Mouse (Mus musculus): ENCODE data around the gene Fuca1. TPM values are rescaled to one million over a fixed set of nuclear protein-coding genes. Genes with fewer than 3 reads are reported as not detected.

The Fuca1 gene
- polyA plus RNA-seq, 1 experiment from 2014 or later: 98.7 TPM

GRCm38 (mm10) chr4:135926195-135926808 lies 5.8 kb downstream of the Fuca1 start:
- 91% methylated on average over 10 of the region's 10 CpGs for WGBS
- H3K27me3 ChIP-seq (ENCODE audit: insufficient read depth, low read length): no peaks in the 10 kb centered on the region
- no peak for ATAC-seq (replicated peaks; ENCODE audit: low FRiP score, low read depth)
- H3K9ac ChIP-seq (ENCODE audit: low read depth, low read length): no peak overlapping the region
- H3K4me1 ChIP-seq (replicated peaks; ENCODE audit: insufficient read depth, low read length): no peaks in the 10 kb centered on the region; the same call in 1 of the 2 replicates
- H3K36me3 ChIP-seq (ENCODE audit: insufficient read depth, low read length): 0 out of 2 replicates have a peak, but pooled peaks cover 21% of the 10 kb centered on the region
- H3K4me2 ChIP-seq (ENCODE audit: low read length): no peak overlapping the region
- no peak for DNase-seq (ENCODE audit: low spot score)
- no peak overlapping the region for H3K27ac ChIP-seq
- no peaks in the 10 kb centered on the region for H3K9me3 ChIP-seq (replicated peaks; ENCODE audit: low read length)
- no peak overlapping the region for H3K4me3 ChIP-seq (replicated peaks; ENCODE audit: low read depth, low read length)
- TF ChIP-seq CTCF (IDR thresholded peaks at IDR 0.05; ENCODE audit: low read depth): no peak

DNA sequence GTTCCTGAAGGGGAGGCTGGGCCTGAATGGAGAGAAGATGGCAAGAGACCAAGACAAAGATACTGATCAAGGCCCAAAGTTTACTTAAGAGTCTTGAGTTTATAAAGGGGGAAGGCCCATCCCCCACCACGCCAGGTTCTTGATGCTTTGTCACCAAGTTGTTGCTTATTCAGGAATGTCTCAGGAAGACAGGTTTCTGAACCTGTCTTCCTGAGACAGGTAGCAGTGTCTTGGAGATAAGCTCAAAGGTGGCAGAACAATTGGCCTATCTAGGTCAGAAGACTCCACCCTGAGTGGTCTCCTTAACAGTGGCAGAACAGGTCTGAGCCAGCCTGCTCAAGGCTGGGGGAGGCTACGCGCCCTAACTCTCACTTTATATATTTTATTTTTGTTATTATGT lies 6.3 kb downstream of the Fuca1 start:
- H3K9ac ChIP-seq (ENCODE audit: low read depth, low read length): no peak overlapping the region
- H3K36me3 ChIP-seq (ENCODE audit: insufficient read depth, low read length): 0 out of 2 replicates have a peak, but pooled peaks cover 21% of the 10 kb centered on the region
- DNase-seq (ENCODE audit: low spot score) (no peak), ATAC-seq (replicated peaks; ENCODE audit: low FRiP score, low read depth) (no peak)
- no peaks in the 10 kb centered on the region for H3K9me3 ChIP-seq (replicated peaks; ENCODE audit: low read length)
- H3K4me3 ChIP-seq (replicated peaks; ENCODE audit: low read depth, low read length): no peak overlapping the region
- H3K4me2 ChIP-seq (ENCODE audit: low read length): no peak overlapping the region
- no peak overlapping the region for H3K27ac ChIP-seq
- TF ChIP-seq CTCF (IDR thresholded peaks at IDR 0.05; ENCODE audit: low read depth): no peak
- 93% methylated on average over 3 of the region's 3 CpGs for WGBS
- no peaks in the 10 kb centered on the region for H3K27me3 ChIP-seq (ENCODE audit: insufficient read depth, low read length)
- H3K4me1 ChIP-seq (replicated peaks; ENCODE audit: insufficient read depth, low read length): no peaks in the 10 kb centered on the region

GRCm38 (mm10) chr4:135928376-135928775 lies 7.8 kb downstream of the Fuca1 start:
- Histone ChIP-seq H3K9ac (ENCODE audit: low read depth, low read length) (no peak overlapping the region), H3K27ac (no peak overlapping the region), H3K4me1 (replicated peaks; ENCODE audit: insufficient read depth, low read length) (no peaks in the 10 kb centered on the region), H3K9me3 (replicated peaks; ENCODE audit: low read length) (no peaks in the 10 kb centered on the region), H3K4me3 (replicated peaks; ENCODE audit: low read depth, low read length) (no peak overlapping the region), H3K4me2 (ENCODE audit: low read length) (no peak overlapping the region), H3K27me3 (ENCODE audit: insufficient read depth, low read length) (no peaks in the 10 kb centered on the region), H3K36me3 (ENCODE audit: insufficient read depth, low read length) (0 out of 2 replicates have a peak, but pooled peaks cover 24% of the 10 kb centered on the region)
- 78% methylated on average over 9 of the region's 9 CpGs for WGBS
- no peak for ATAC-seq (replicated peaks; ENCODE audit: low FRiP score, low read depth)
- DNase-seq (ENCODE audit: low spot score): no peak
- TF ChIP-seq CTCF (IDR thresholded peaks at IDR 0.05; ENCODE audit: low read depth): no peak

DNA sequence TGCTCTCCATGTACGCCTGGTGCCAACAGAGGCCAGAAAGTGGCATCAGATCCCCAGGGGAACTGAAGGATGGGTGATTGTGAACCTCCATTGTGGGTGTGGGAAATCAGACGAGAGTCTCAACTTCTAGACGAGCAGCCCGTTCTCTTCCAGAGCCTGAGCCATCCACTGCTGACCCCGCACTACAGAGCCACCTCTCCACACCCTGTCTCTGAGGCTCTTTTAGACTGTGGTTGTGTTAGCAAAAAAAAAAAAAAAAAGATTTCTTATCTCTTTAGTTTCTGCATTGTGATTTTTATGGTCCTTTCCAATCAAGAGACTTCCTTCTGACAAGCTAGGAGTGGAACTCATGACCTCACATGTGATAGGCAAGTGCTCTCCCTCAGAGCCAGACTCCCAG lies 8.9 kb downstream of the Fuca1 start:
- Histone ChIP-seq H3K4me3 (replicated peaks; ENCODE audit: low read depth, low read length) (no peak overlapping the region), H3K27me3 (ENCODE audit: insufficient read depth, low read length) (no peaks in the 10 kb centered on the region), H3K4me2 (ENCODE audit: low read length) (no peak overlapping the region), H3K9me3 (replicated peaks; ENCODE audit: low read length) (no peaks in the 10 kb centered on the region), H3K9ac (ENCODE audit: low read depth, low read length) (no peak overlapping the region), H3K36me3 (ENCODE audit: insufficient read depth, low read length) (0 out of 2 replicates have a peak, but pooled peaks cover 31% of the 10 kb centered on the region), H3K27ac (no peak overlapping the region), H3K4me1 (replicated peaks; ENCODE audit: insufficient read depth, low read length) (no peaks in the 10 kb centered on the region)
- TF ChIP-seq CTCF (IDR thresholded peaks at IDR 0.05; ENCODE audit: low read depth): no peak
- WGBS: 92% methylated on average over 5 of the region's 5 CpGs
- ATAC-seq (replicated peaks; ENCODE audit: low FRiP score, low read depth): no peak
- no peak for DNase-seq (ENCODE audit: low spot score)

GRCm38 (mm10) chr4:135929828-135930227 lies 9.3 kb downstream of the Fuca1 start:
- 80% methylated on average over 9 of the region's 9 CpGs for WGBS
- 0 out of 2 replicates have a peak, but pooled peaks cover 34% of the 10 kb centered on the region for H3K36me3 ChIP-seq (ENCODE audit: insufficient read depth, low read length)
- no peak for ATAC-seq (replicated peaks; ENCODE audit: low FRiP score, low read depth)

GRCm38 (mm10) chr4:135930239-135930638 lies 9.7 kb downstream of the Fuca1 start:
- H3K4me2 ChIP-seq (ENCODE audit: low read length): no peak overlapping the region
- no peak overlapping the region for H3K27ac ChIP-seq
- H3K4me1 ChIP-seq (replicated peaks; ENCODE audit: insufficient read depth, low read length): no peaks in the 10 kb centered on the region
- WGBS: 94% methylated on average over 8 of the region's 8 CpGs
- ATAC-seq (replicated peaks; ENCODE audit: low FRiP score, low read depth) (no peak), DNase-seq (ENCODE audit: low spot score) (no peak)
- H3K36me3 ChIP-seq (ENCODE audit: insufficient read depth, low read length): 0 out of 2 replicates have a peak, but pooled peaks cover 35% of the 10 kb centered on the region
- no peaks in the 10 kb centered on the region for H3K9me3 ChIP-seq (replicated peaks; ENCODE audit: low read length)
- no peaks in the 10 kb centered on the region for H3K27me3 ChIP-seq (ENCODE audit: insufficient read depth, low read length)
- H3K4me3 ChIP-seq (replicated peaks; ENCODE audit: low read depth, low read length): no peak overlapping the region
- H3K9ac ChIP-seq (ENCODE audit: low read depth, low read length): no peak overlapping the region
- TF ChIP-seq CTCF (IDR thresholded peaks at IDR 0.05; ENCODE audit: low read depth): no peak

More at GRCm38 (mm10) chr4:135929828-135930227, 9.3 kb downstream of the Fuca1 start:
- no peak overlapping the region for H3K4me2 ChIP-seq (ENCODE audit: low read length)
- TF ChIP-seq CTCF (IDR thresholded peaks at IDR 0.05; ENCODE audit: low read depth): no peak
- H3K4me1 ChIP-seq (replicated peaks; ENCODE audit: insufficient read depth, low read length): no peaks in the 10 kb centered on the region
- no peaks in the 10 kb centered on the region for H3K27me3 ChIP-seq (ENCODE audit: insufficient read depth, low read length)
- H3K27ac ChIP-seq: no peak overlapping the region
- H3K9ac ChIP-seq (ENCODE audit: low read depth, low read length): no peak overlapping the region
- no peak overlapping the region for H3K4me3 ChIP-seq (replicated peaks; ENCODE audit: low read depth, low read length)
- no peaks in the 10 kb centered on the region for H3K9me3 ChIP-seq (replicated peaks; ENCODE audit: low read length)
- no peak for DNase-seq (ENCODE audit: low spot score)
